Mouse (Mus musculus) limb, embryonic 13.5 days (tissue): ENCODE measurements around the gene Surf6. TPM values are rescaled to one million over a fixed set of nuclear protein-coding genes. Genes with fewer than 3 reads are reported as not detected.
"Not testable (repeated sequence)": the region's sequence is repeated elsewhere in the genome, so short reads cannot be mapped to it uniquely, and the experiment has no call there.

Source experiments
- ATAC-seq: fragments of 200-750 bp; cut with Nextera tagmentation; 2 replicates; pipeline ENCODE4 v1.8.0; 2017; ENCODE audit warnings: low read depth, moderate number of reproducible peaks, moderate TSS enrichment; ENCODE audit not compliant: low FRiP score
- H3K27ac ChIP-seq: fragments of 300-500 bp; sonication (generic); 2 replicates; pipeline ENCODE4 v1.5.1; 2015; ENCODE audit warnings: inconsistent platforms, mild to moderate bottlenecking, moderate library complexity
- H3K27me3 ChIP-seq: fragments of 300-500 bp; sonication (generic); 2 replicates; pipeline ENCODE4 v1.6.1; 2015; ENCODE audit warnings: mild to moderate bottlenecking, inconsistent platforms
- H3K36me3 ChIP-seq: fragments of 300-500 bp; sonication (generic); 2 replicates; pipeline ENCODE4 v1.6.1; 2015; ENCODE audit warnings: inconsistent platforms, mild to moderate bottlenecking, moderate library complexity
- H3K4me1 ChIP-seq: fragments of 300-500 bp; sonication (generic); 2 replicates; pipeline ENCODE4 v1.6.1; 2015; ENCODE audit warnings: inconsistent platforms
- H3K4me2 ChIP-seq: fragments of 300-500 bp; sonication (generic); replicated peaks from 2 replicates; pipeline ENCODE4 v1.6.1; 2015; ENCODE audit warnings: inconsistent platforms, mild to moderate bottlenecking, moderate library complexity
- H3K4me3 ChIP-seq: fragments of 300-500 bp; sonication (generic); 2 replicates; pipeline ENCODE4 v1.5.1; 2015; ENCODE audit warnings: moderate library complexity, mild to moderate bottlenecking, inconsistent platforms
- H3K9ac ChIP-seq: fragments of 300-500 bp; sonication (generic); 2 replicates; pipeline ENCODE4 v1.6.1; 2015; ENCODE audit warnings: mild to moderate bottlenecking, inconsistent platforms
- H3K9me3 ChIP-seq: fragments of 300-500 bp; sonication (generic); 2 replicates; pipeline ENCODE4 v1.6.1; 2016; ENCODE audit warnings: inconsistent platforms
- WGBS: fragments of 180-500 bp; shearing (Covaris S2); methylation state at CpG from one replicate; pipeline ENCODE4 v1.1.7; 2015; 5-methylcytosine and 5-hydroxymethylcytosine counted together
- polyA plus RNA-seq: library from polyadenylated mRNA; unstranded; fragments of >200 nt; fragmentation: Nextera tagmentation; extraction: Ambion mirVana; gene quantifications from 2 replicates; pipeline ENCODE4 v1.2.1, GENCODE M21; 2015

The Surf6 gene
- polyA plus RNA-seq, 1 experiment from 2014 or later: 30.7 TPM

- Histone ChIP-seq H3K9me3 (no peaks in the 10 kb centered on the region), H3K27ac (peak within 1 kb of the TSS; percentile 93), H3K4me1 (peaks cover 40% of the 10 kb centered on the region), H3K4me3 (peak within 1 kb of the TSS; percentile 91), H3K4me2 (peak within 1 kb of the TSS; percentile 100), H3K36me3 (peaks cover 67% of the 10 kb centered on the region), H3K9ac (peak within 1 kb of the TSS; percentile 100), H3K27me3 (no peaks in the 10 kb centered on the region)
- under 1% methylated on average over 74 of the region's 74 CpGs for WGBS
- ATAC-seq: peak; percentile 91
Observed at GRCm38 (mm10) chr2:26910124-26910993, 7.7 kb upstream of the Surf6 start, which contains the start of the genes Med22 and Rpl7a. Gene Med22, minus strand, starts transcription at chr2:26910677. Gene Rpl7a, plus strand, starts transcription at chr2:26910764.

DNA sequence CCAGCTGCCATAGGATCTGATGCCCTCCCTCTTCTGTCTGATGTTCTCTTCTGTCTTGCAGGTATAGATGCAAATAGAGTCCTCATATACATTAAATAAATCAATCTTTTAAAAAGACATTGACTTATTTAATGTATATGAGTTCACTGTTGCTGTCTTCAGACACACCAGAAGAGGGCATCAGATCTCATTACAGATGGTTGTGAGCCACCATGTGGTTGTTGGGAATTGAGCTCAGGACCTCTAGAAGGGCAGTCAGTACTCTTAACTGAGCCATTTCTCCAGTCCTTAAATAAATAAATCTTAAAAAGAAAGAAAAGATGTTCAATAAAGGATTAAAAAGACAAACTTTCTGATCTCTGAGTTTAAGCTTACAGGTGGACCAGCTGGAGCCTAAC, 6.7 kb upstream of the Surf6 start:
- H3K27ac ChIP-seq: 0 out of 2 replicates have a peak overlapping the region, but pooled peaks have one; percentile 80
- peak overlapping the region; percentile 72 for H3K4me2 ChIP-seq
- ATAC-seq: no peak
- peaks cover 74% of the 10 kb centered on the region for H3K36me3 ChIP-seq
- H3K9ac ChIP-seq: peak overlapping the region; percentile 88
- peaks cover 31% of the 10 kb centered on the region for H3K4me1 ChIP-seq
- no peaks in the 10 kb centered on the region for H3K9me3 ChIP-seq
- peak overlapping the region; percentile 91 for H3K4me3 ChIP-seq
- no peaks in the 10 kb centered on the region for H3K27me3 ChIP-seq

DNA sequence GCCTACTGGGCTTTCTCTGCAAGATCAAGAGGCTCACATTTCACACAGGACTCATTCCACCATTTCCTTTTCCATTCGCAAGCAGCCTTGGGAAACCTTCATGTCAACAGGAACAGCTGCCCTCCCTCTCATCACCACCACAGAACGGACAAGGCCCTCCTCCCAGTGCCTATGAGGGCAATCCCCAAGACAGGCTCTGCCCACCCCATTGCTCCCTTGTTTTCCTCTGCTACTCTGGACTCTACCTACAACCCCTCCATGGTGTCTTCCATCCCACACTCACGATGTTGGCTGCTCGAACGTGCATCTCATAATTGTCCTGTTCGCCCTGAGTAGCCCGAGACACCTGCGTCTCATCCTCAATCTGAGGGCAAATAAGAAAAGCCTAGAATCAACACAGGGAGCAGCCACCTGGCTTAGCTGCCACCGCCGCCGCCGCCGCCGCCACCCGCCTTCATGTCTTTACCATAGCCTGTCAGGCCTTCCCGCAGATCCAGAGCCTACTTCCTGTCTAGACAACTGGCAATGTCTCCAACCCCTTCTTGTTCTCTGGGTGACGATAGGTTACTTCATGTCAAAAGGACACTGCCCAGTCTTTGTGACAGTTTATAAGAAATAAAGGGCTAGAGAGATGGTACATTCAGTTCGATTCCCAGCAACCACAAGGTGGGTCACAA, 6.2 kb upstream of the Surf6 start:
- no peak for ATAC-seq
- Histone ChIP-seq H3K4me1 (peaks cover 34% of the 10 kb centered on the region), H3K9ac (peak overlapping the region; percentile 88), H3K4me3 (peak overlapping the region; percentile 91), H3K4me2 (peak overlapping the region; percentile 72), H3K36me3 (peaks cover 71% of the 10 kb centered on the region), H3K9me3 (no peaks in the 10 kb centered on the region), H3K27ac (no peak overlapping the region), H3K27me3 (no peaks in the 10 kb centered on the region)
- 90% methylated on average over 18 of the region's 18 CpGs for WGBS

DNA sequence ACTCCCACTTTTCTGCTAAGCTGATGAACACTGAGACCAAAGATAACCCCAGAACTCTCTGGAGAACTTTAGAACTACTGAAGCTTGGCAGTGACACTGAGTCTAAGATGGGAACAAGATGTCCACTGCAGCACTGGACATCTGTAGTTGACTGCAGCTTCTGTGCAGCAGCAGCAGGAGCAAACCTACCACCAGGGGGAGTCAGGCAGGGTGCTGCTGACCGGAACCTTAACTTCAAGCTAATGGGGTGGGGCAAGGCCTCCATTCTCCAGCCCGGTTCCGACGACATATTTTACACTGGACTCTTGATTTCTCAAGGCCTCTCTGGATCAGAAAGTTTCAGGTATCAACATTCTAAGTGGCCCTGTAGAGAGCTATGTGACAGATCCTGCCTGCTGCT, 4.4 kb upstream of the Surf6 start:
- Histone ChIP-seq H3K27ac (no peak overlapping the region), H3K27me3 (no peaks in the 10 kb centered on the region), H3K36me3 (peaks cover 53% of the 10 kb centered on the region), H3K9ac (no peak overlapping the region), H3K4me2 (no peak overlapping the region), H3K4me1 (peaks cover 36% of the 10 kb centered on the region), H3K9me3 (no peaks in the 10 kb centered on the region), H3K4me3 (no peak overlapping the region)
- ATAC-seq: no peak
- 55% methylated on average over 4 of the region's 4 CpGs for WGBS

DNA sequence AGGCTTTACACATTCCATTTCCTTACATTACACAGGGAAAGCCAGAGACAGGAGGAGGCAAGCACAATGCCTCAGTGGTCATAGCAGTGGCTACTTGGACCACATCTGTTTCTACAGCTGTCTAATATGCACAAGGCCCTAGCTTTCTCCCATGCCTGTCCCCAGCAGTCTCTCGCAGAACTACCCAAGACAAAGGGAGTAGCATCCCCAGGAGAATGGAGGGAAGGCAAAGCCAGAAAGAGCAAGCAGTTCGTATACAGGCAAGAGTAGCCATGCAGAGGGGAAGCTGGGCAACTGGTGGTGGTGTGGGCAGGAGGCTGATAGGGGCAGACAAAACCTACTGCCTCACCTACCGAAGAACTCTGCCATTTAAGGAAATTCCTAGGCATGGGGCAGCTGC, 3.8 kb upstream of the Surf6 start:
- no peak overlapping the region for H3K27ac ChIP-seq
- H3K4me2 ChIP-seq: no peak overlapping the region
- no peak overlapping the region for H3K4me3 ChIP-seq
- ATAC-seq: no peak
- H3K9me3 ChIP-seq: no peaks in the 10 kb centered on the region
- H3K27me3 ChIP-seq: no peaks in the 10 kb centered on the region
- H3K9ac ChIP-seq: no peak overlapping the region; the same call in 1 of the 2 replicates
- WGBS: 93% methylated on average over 3 of the region's 3 CpGs
- peaks cover 37% of the 10 kb centered on the region for H3K4me1 ChIP-seq
- peaks cover 47% of the 10 kb centered on the region for H3K36me3 ChIP-seq

DNA sequence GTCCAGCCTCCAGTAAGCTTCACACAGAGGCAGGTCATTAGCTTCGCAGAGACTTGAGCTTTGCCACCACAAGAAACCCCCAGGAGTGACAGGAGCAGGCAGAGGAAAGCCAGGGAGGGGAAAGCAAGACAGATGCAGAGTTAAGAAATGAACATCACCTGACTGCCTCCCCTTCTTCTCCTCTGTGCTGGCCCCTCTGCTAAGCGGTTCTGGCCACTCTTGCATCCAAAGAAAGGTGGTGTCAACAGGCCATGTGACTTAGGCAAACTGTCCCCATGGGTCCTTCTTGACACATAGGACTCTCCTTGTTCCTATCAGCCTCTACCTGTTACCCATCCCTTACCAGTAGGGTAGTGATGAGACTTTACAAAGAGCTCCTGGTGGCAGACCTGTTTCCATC, 3.3 kb upstream of the Surf6 start:
- H3K4me3 ChIP-seq: no peak overlapping the region
- no peak for ATAC-seq
- no peaks in the 10 kb centered on the region for H3K9me3 ChIP-seq
- peak overlapping the region; percentile 45; the same call in 1 of the 2 replicates for H3K9ac ChIP-seq
- no peaks in the 10 kb centered on the region for H3K27me3 ChIP-seq
- 79% methylated on average over 2 of the region's 2 CpGs for WGBS
- H3K4me1 ChIP-seq: peaks cover 41% of the 10 kb centered on the region
- no peak overlapping the region for H3K27ac ChIP-seq
- peaks cover 46% of the 10 kb centered on the region for H3K36me3 ChIP-seq
- no peak overlapping the region for H3K4me2 ChIP-seq

DNA sequence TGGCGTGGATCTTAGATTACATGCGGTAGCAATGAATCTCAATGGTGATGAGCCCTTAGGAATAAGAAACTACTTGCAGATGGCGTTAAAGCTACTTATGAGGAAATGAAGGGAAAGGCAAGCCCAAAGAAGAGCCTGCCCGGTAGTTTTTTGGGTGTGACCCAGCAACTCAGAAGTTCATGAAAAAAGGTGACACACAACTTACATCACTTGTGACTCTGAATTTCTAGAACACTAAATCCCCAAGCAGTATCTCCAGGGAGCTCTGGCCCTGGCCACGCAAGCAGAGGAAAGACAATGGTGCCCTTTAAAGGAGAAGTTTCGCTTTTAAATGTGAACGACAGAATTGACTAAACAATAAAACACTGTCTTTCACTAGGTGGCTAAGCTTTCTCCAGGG, 632 bp upstream of the Surf6 start:
- Histone ChIP-seq H3K4me1 (peaks cover 30% of the 10 kb centered on the region), H3K36me3 (peaks cover 58% of the 10 kb centered on the region), H3K4me3 (peak overlapping the region; percentile 90), H3K9ac (peak overlapping the region; percentile 84), H3K9me3 (no peaks in the 10 kb centered on the region), H3K4me2 (peak overlapping the region; percentile 87), H3K27me3 (no peaks in the 10 kb centered on the region), H3K27ac (peak overlapping the region; percentile 89)
- ATAC-seq: no peak
- 11% methylated on average over 7 of the region's 7 CpGs for WGBS

GRCm38 (mm10) chr2:26901834-26902400, 762 bp downstream of the Surf6 start:
- peaks cover 58% of the 10 kb centered on the region for H3K36me3 ChIP-seq
- H3K9me3 ChIP-seq: no peaks in the 10 kb centered on the region
- H3K27me3 ChIP-seq: no peaks in the 10 kb centered on the region
- H3K4me1 ChIP-seq: peaks cover 28% of the 10 kb centered on the region
- H3K4me3 ChIP-seq: peak overlapping the region; percentile 90
- whole genome bisulfite sequencing: 4% methylated on average over 7 of the region's 7 CpGs
- peak overlapping the region; percentile 87 for H3K4me2 ChIP-seq
- H3K9ac ChIP-seq: peak overlapping the region; percentile 84
- H3K27ac ChIP-seq: no peak overlapping the region
- no peak for ATAC-seq

GRCm38 (mm10) chr2:26900731-26901130, 1.9 kb downstream of the Surf6 start:
- Histone ChIP-seq H3K4me1 (peaks cover 28% of the 10 kb centered on the region), H3K36me3 (peaks cover 58% of the 10 kb centered on the region), H3K27me3 (no peaks in the 10 kb centered on the region), H3K4me2 (no peak overlapping the region; the same call in 1 of the 2 replicates), H3K9ac (no peak overlapping the region), H3K4me3 (no peak overlapping the region), H3K27ac (no peak overlapping the region), H3K9me3 (no peaks in the 10 kb centered on the region)
- 81% methylated on average over 1 of the region's 1 CpGs for WGBS
- ATAC-seq: no peak

- no peaks in the 10 kb centered on the region for H3K9me3 ChIP-seq
- H3K4me2 ChIP-seq: no peak overlapping the region
- H3K36me3 ChIP-seq: peaks cover 85% of the 10 kb centered on the region
- H3K4me3 ChIP-seq: no peak overlapping the region
- no peak overlapping the region for H3K27ac ChIP-seq
- H3K27me3 ChIP-seq: no peaks in the 10 kb centered on the region
- H3K9ac ChIP-seq: no peak overlapping the region
- H3K4me1 ChIP-seq: peaks cover 2% of the 10 kb centered on the region
- WGBS: 92% methylated on average over 4 of the region's 4 CpGs
- no peak for ATAC-seq
Observed at GRCm38 (mm10) chr2:26895898-26896297, 6.8 kb downstream of the Surf6 start.

GRCm38 (mm10) chr2:26886170-26886569, 16.5 kb downstream of the Surf6 start:
- not testable (repeated sequence) for H3K4me3 ChIP-seq, H3K27ac ChIP-seq, H3K4me1 ChIP-seq, ATAC-seq, H3K9me3 ChIP-seq, H3K4me2 ChIP-seq, H3K27me3 ChIP-seq, H3K9ac ChIP-seq
- WGBS: 62% methylated on average over 4 of the region's 4 CpGs
- peaks cover 37% of the 10 kb centered on the region for H3K36me3 ChIP-seq

GRCm38 (mm10) chr2:26885541-26885940, 17.1 kb downstream of the Surf6 start:
- ATAC-seq, H3K9ac ChIP-seq, H3K27me3 ChIP-seq, H3K4me3 ChIP-seq, H3K9me3 ChIP-seq, H3K4me1 ChIP-seq, H3K27ac ChIP-seq, H3K4me2 ChIP-seq: not testable (repeated sequence)
- peaks cover 30% of the 10 kb centered on the region for H3K36me3 ChIP-seq
- 94% methylated on average over 2 of the region's 2 CpGs for WGBS
